Mouse (Mus musculus): ENCODE data around the gene Rgs9.

GRCm38 (mm10) chr11:109331424-109331824, 33.5 kb upstream of the Rgs9 start:
- no peak for TF ChIP-seq POLR2A (IDR thresholded peaks at IDR 0.05; ENCODE audit: low read depth, low read length)
- TF ChIP-seq CTCF (IDR thresholded peaks at IDR 0.05; ENCODE audit: extremely low read depth, insufficient read length, insufficient replicate concordance, low read depth, low read length) = peak; percentile 89; the same call in 1 of the 2 replicates

Data from small intestine, adult 2 months (tissue).